Mouse (Mus musculus) myocyte (in vitro differentiated cells): ENCODE data around the gene Parvb.

ENCODE experiments used
- CEBPB ChIP-seq: IDR thresholded peaks from 2 replicates; pipeline ENCODE4 v1.6.1; 2011; ENCODE audit warnings: mild to moderate bottlenecking, moderate library complexity; ENCODE audit not compliant: poor library complexity, insufficient read depth, severe bottlenecking
- E2F4 ChIP-seq: IDR thresholded peaks from one replicate; pipeline ENCODE4 v1.6.1; 2011; ENCODE audit warnings: mild to moderate bottlenecking, control low read depth, moderate library complexity; ENCODE audit not compliant: insufficient read depth
- MAX ChIP-seq: IDR thresholded peaks from one replicate; pipeline ENCODE4 v1.6.1; 2011; ENCODE audit warnings: low read depth, mild to moderate bottlenecking, control low read depth
- MYOD1 ChIP-seq, 3 experiments: IDR thresholded peaks; one replicate each; pipeline ENCODE4 v1.6.1; 2011; ENCODE audit warnings: control low read depth in 2 of 3, low read depth in 2 of 3, mild to moderate bottlenecking in 2 of 3, moderate library complexity in 1 of 3; ENCODE audit not compliant: insufficient read length in 2 of 3, control insufficient read depth in 1 of 3
- MYOG ChIP-seq, 3 experiments: IDR thresholded peaks; one replicate each; pipeline ENCODE4 v1.6.1; 2011; ENCODE audit warnings: control low read depth in 2 of 3, low read depth in 2 of 3, mild to moderate bottlenecking in 2 of 3; ENCODE audit not compliant: insufficient read length in 2 of 3, control insufficient read depth in 1 of 3, insufficient read depth in 1 of 3
- POLR2A ChIP-seq: IDR thresholded peaks from one replicate; pipeline ENCODE4 v1.6.1; 2011; ENCODE audit warnings: low read depth, mild to moderate bottlenecking, control low read depth, moderate library complexity; ENCODE audit not compliant: insufficient read length
- POLR2AphosphoS2 ChIP-seq: IDR thresholded peaks from one replicate; pipeline ENCODE4 v1.6.1; 2011; ENCODE audit warnings: low read depth, control low read depth; ENCODE audit not compliant: insufficient read length
- REST ChIP-seq: IDR thresholded peaks from one replicate; pipeline ENCODE4 v1.6.1; 2011; ENCODE audit warnings: mild to moderate bottlenecking, control low read depth, moderate library complexity; ENCODE audit not compliant: insufficient read depth, insufficient read length
- SRF ChIP-seq: IDR thresholded peaks from one replicate; pipeline ENCODE4 v1.6.1; 2011; ENCODE audit warnings: low read depth; ENCODE audit not compliant: control insufficient read depth, insufficient read length
- TCF12 ChIP-seq: IDR thresholded peaks from one replicate; pipeline ENCODE4 v1.6.1; 2011; ENCODE audit warnings: mild to moderate bottlenecking, control low read depth; ENCODE audit not compliant: poor library complexity, insufficient read depth, severe bottlenecking
- TCF3 ChIP-seq: IDR thresholded peaks from one replicate; pipeline ENCODE4 v1.6.1; 2011; ENCODE audit warnings: low read depth, control low read depth; ENCODE audit not compliant: insufficient read length
- USF1 ChIP-seq: IDR thresholded peaks from one replicate; pipeline ENCODE4 v1.6.1; 2011; ENCODE audit warnings: low read depth, mild to moderate bottlenecking, control low read depth, moderate library complexity

DNA sequence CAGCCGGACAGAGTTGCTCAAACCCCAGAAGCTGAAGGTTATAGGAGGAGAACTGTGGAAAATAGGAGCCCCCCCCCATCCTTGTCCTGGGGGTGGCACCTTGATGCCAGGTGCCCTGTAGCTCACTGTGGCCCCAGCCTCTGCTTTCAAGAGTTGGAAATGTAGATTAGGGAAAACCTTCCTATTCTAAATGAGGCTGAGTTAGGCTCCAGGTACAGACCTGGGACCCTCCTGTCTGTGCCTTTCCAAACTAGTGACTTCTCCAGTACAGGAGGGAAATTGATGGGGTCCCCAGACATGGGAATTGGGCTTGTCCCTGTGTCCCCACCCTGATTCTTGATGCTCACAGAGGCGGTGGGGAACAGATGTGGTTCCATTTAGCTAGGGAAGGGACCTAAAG is 68.7 kb downstream of the Parvb start:
- TF ChIP-seq TCF12 (no peak), MYOG (IDR thresholded peaks at IDR 0.05; ENCODE audit: control insufficient read depth in 1 of 3, insufficient read depth in 1 of 3, insufficient read length in 2 of 3, low read depth in 2 of 3) (no peak), POLR2A (no peak), MAX (no peak), POLR2AphosphoS2 (no peak), CEBPB (no peak), USF1 (no peak), TCF3 (no peak), MYOD1 (IDR thresholded peaks at IDR 0.05; ENCODE audit: control insufficient read depth in 1 of 3, insufficient read length in 2 of 3, low read depth in 2 of 3) (no peak), E2F4 (no peak), SRF (no peak), REST (no peak)
